Mouse (Mus musculus) bone marrow macrophage, adult 2 months (primary cell): ENCODE measurements at regions not wholly inside any gene's neighbourhood (a gene's known extent, or its start where the extent isn't known, plus 50 kb on each side); places are given as distances from the start of the nearest gene placed in this dataset.

Source experiments
- CTCF ChIP-seq: IDR thresholded peaks from 2 replicates; pipeline ENCODE4 v1.5.1; 2012; ENCODE audit warnings: low read depth, mild to moderate bottlenecking, low read length, moderate library complexity
- POLR2A ChIP-seq: IDR thresholded peaks from 2 replicates; pipeline ENCODE4 v1.6.1; 2012; ENCODE audit warnings: mild to moderate bottlenecking, low read depth, low read length, borderline replicate concordance

DNA sequence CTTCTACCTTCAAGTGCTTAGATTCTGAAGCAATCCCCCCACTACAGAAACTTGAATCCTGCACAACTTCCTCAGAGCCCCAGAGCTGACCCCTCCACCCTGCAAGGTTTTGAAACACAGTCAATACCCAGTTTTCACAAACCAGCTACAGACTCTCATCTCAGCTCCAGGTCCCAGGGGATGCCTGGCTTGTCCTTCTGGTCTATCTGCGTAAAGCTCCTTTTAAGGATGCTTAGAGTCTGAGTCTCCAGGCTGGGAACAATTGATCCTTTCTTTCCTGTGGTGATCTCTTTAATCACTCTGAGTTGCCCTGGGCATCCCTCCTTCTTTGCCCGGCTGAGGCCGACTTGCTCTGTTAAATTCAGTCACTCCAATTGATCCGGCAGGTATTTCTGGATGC, 500.4 kb downstream of the Med13l start:
- TF ChIP-seq CTCF (no peak), POLR2A (no peak)
